Mouse (Mus musculus) forelimb bud, embryonic 11.5 days (tissue): ENCODE results near the gene Spocd1.

ENCODE experiments used
- DNase-seq: peaks from one replicate; pipeline ENCODE4 v3.0.0-alpha.2; 2012; ENCODE audit warnings: low read depth, low spot score

Spocd1 gene

GRCm38 (mm10) chr4:130005593-130005992, 76.5 kb downstream of the Spocd1 start:
- DNase-seq, result no peak

DNA sequence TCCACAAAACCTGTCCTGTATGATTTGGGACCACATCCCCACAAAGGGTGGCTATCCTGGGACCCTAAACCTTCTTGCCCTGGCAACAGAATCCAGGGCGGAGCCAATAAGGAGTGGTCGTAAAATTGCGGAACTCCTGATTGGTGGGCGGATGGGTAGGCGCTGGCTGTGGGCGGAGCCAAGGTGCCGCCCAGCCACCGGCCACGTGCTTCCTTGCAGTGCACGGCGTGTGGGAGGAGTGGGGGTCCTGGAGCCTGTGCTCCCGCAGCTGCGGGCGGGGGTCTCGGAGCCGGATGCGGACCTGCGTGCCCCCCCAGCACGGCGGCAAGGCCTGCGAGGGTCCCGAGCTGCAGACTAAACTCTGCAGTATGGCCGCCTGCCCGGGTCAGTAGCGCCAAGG, 77.5 kb downstream of the Spocd1 start:
- DNase-seq, result no peak
